Mouse (Mus musculus) brain, embryonic 14.5 days (tissue): ENCODE measurements around the gene Cd47.

Experiments
- CTCF ChIP-seq: fragments of 200-500 bp; IDR thresholded peaks from 2 replicates; pipeline ENCODE4 v1.5.1; 2012; ENCODE audit warnings: inconsistent platforms, mild to moderate bottlenecking, moderate library complexity, borderline replicate concordance; ENCODE audit not compliant: insufficient read depth, insufficient read length; ENCODE audit errors: extremely low read depth
- POLR2A ChIP-seq: fragments of 200-500 bp; IDR thresholded peaks from 2 replicates; pipeline ENCODE4 v1.6.1; 2012; ENCODE audit warnings: mild to moderate bottlenecking, inconsistent platforms, borderline replicate concordance; ENCODE audit not compliant: poor library complexity, insufficient read depth, insufficient read length, severe bottlenecking; ENCODE audit errors: extremely low read depth

DNA sequence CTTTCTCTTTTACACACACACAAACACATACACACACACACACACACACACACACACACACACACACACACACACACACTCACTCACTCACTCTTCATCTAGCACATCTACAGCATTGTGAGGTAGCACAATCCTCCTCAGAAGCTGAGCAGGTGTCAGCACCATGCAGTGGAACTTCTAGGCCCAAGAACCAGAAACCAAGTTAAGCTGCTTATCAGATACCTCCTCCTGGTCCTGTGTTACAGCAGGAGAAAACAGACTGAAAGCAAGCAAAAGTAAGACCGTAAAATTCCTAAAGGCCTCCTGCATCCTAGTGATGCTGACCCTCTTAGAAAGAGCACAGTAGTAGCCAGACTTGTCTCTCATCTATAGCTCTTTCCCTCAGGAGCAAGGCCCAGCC lies 67.9 kb downstream of the Cd47 start:
- TF ChIP-seq CTCF (no peak), POLR2A (no peak)
